Mouse (Mus musculus) liver, adult 2 months (tissue): ENCODE data around the gene Gm47995. TPM values are rescaled to one million over a fixed set of nuclear protein-coding genes. Genes with fewer than 3 reads are reported as not detected.

ENCODE experiments used
- DNase-seq: peaks from one replicate; pipeline ENCODE4 v3.0.0-alpha.2; 2011; ENCODE audit warnings: low read depth, low spot score; ENCODE audit errors: extremely low read depth
- H3K27ac ChIP-seq: fragments of 200-500 bp; replicated peaks from 2 replicates; pipeline ENCODE4 v1.5.1; 2012; ENCODE audit warnings: low read depth, mild to moderate bottlenecking, control low read depth, inconsistent platforms, low read length; ENCODE audit not compliant: insufficient read depth
- H3K27me3 ChIP-seq: fragments of 200-500 bp; 2 replicates; pipeline ENCODE4 v1.6.1; 2012; ENCODE audit warnings: mild to moderate bottlenecking, moderate library complexity, low read length, inconsistent platforms; ENCODE audit not compliant: control insufficient read depth, insufficient read depth
- H3K36me3 ChIP-seq: fragments of 200-500 bp; 2 replicates; pipeline ENCODE4 v1.6.1; 2012; ENCODE audit warnings: low read length, inconsistent platforms; ENCODE audit not compliant: control insufficient read depth, insufficient read depth
- H3K4me1 ChIP-seq: fragments of 200-500 bp; 2 replicates; pipeline ENCODE4 v1.6.1; 2011; ENCODE audit warnings: low read length; ENCODE audit not compliant: control insufficient read depth, insufficient read depth
- H3K4me3 ChIP-seq: fragments of 200-500 bp; 2 replicates; pipeline ENCODE4 v1.5.1; 2011; ENCODE audit warnings: low read depth, mild to moderate bottlenecking, control low read depth, low read length, moderate library complexity; ENCODE audit not compliant: insufficient read depth
- H3K79me2 ChIP-seq: fragments of 200-500 bp; 2 replicates; pipeline ENCODE4 v1.6.1; 2012; ENCODE audit warnings: inconsistent platforms, mild to moderate bottlenecking, low read length, moderate library complexity; ENCODE audit not compliant: control insufficient read depth, insufficient read depth
- H3K9ac ChIP-seq: fragments of 200-500 bp; 2 replicates; pipeline ENCODE4 v1.6.1; 2012; ENCODE audit warnings: low read depth, mild to moderate bottlenecking, control low read depth, inconsistent platforms, low read length
- CTCF ChIP-seq: fragments of 200-500 bp; IDR thresholded peaks from 2 replicates; pipeline ENCODE4 v1.5.1; 2011; ENCODE audit warnings: low read depth, low read length, control low read depth
- POLR2A ChIP-seq: fragments of 200-500 bp; IDR thresholded peaks from 2 replicates; pipeline ENCODE4 v1.6.1; 2011; ENCODE audit warnings: low read length, control low read depth; ENCODE audit not compliant: insufficient read depth; ENCODE audit errors: extremely low read depth
- WGBS: fragments of 180-500 bp; shearing (Covaris S2); methylation state at CpG from one replicate; pipeline ENCODE4 v1.1.7; 2018; 5-methylcytosine and 5-hydroxymethylcytosine counted together
- polyA plus RNA-seq: library from polyadenylated mRNA; depleted of rRNA; stranded (reverse); fragments of >200 nt; gene quantifications from 2 replicates; pipeline ENCODE4 v1.2.3, GENCODE M21; 2012
- total RNA-seq: library from RNA; depleted of rRNA; stranded (reverse); fragments of >200 nt; gene quantifications from 2 replicates; pipeline ENCODE4 v1.2.3, GENCODE M21; 2014

Gm47995 gene
- total and polyA plus RNA-seq, 2 experiments = not detected

DNA sequence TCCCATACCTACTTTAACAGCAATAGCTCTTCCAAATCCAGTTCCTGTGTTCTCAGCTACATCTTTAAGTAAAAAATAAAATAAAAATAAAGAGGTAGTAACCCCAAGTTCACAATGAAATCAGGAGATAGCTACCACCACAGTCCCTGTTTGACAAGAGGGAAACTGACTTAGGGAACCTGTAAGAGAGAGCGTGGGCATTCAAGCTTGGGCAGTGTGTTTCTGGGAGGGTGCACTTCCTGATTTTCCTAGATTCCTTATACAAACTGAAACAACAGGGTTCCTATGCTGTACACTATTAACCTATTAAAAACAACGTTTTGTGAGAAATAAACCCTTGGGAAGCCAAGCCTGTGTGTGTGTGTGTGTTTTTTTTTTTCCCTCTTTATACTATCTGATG lies 16.6 kb downstream of the Gm47995 start:
- Histone ChIP-seq H3K9ac (no peak overlapping the region), H3K36me3 (no peaks in the 10 kb centered on the region), H3K27ac (no peak overlapping the region), H3K79me2 (no peaks in the 10 kb centered on the region), H3K4me3 (no peak overlapping the region), H3K4me1 (peaks cover 10% of the 10 kb centered on the region; the same call in 1 of the 2 replicates), H3K27me3 (no peaks in the 10 kb centered on the region)
- 87% methylated on average over 2 of the region's 2 CpGs for WGBS
- no peak for TF ChIP-seq CTCF
- no peak for DNase-seq

DNA sequence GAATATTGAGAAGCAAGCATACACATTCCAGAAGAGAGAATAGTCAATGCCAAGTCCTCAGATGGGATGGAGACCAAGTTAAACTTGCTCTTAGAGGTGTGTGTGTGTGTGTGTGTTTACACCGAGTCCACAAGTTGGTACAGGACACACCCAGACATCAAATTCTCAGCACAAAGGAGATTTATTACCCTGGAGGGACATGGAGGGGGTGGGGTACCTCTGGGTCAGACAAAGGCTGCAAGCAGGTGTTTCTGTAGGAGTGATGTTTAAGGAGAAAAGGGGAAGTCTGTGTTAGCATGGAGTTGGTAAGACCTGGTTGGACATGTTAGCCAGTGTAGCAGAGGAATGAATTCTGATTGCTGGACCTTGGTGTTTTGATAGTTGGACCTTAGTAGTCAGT lies 17.7 kb downstream of the Gm47995 start:
- H3K4me1 ChIP-seq = peaks cover 10% of the 10 kb centered on the region; the same call in 1 of the 2 replicates
- H3K27me3 ChIP-seq = no peaks in the 10 kb centered on the region
- no peaks in the 10 kb centered on the region for H3K79me2 ChIP-seq
- TF ChIP-seq CTCF (no peak), POLR2A (no peak)
- no peak overlapping the region for H3K4me3 ChIP-seq
- 23% methylated on average over 1 of the region's 1 CpGs for WGBS
- no peak overlapping the region for H3K9ac ChIP-seq
- peak; percentile 46 for DNase-seq
- peak overlapping the region; percentile 32; the same call in 1 of the 2 replicates for H3K27ac ChIP-seq
- no peaks in the 10 kb centered on the region for H3K36me3 ChIP-seq

DNA sequence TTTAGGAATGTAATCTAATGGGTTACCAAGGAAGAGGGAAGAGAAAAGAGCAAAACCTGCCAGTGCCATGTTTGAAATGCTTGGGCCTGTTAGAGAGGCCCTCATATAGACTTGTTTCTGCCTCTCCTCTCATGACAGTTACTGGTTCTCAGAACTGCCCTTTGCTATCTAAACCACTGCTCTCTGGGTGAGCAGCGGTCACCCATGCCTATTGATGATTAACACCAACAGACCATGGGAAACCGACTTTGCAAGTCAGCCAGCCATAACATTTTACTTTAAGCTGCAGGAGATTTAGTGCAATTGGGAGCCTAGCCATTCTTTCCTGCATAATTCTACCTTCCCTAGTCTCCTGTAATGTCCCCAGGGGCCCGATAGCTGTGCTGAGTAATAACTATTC lies 18.2 kb downstream of the Gm47995 start:
- Histone ChIP-seq H3K4me1 (peaks cover 10% of the 10 kb centered on the region; the same call in 1 of the 2 replicates), H3K9ac (no peak overlapping the region), H3K36me3 (no peaks in the 10 kb centered on the region), H3K79me2 (no peaks in the 10 kb centered on the region), H3K4me3 (no peak overlapping the region), H3K27ac (peak overlapping the region; percentile 32; the same call in 1 of the 2 replicates), H3K27me3 (no peaks in the 10 kb centered on the region)
- WGBS = 26% methylated on average over 3 of the region's 3 CpGs
- DNase-seq = peak; percentile 72
- TF ChIP-seq CTCF (no peak), POLR2A (no peak)

- Histone ChIP-seq H3K4me3 (no peak overlapping the region), H3K4me1 (peaks cover 10% of the 10 kb centered on the region; the same call in 1 of the 2 replicates), H3K79me2 (no peaks in the 10 kb centered on the region), H3K36me3 (no peaks in the 10 kb centered on the region), H3K9ac (no peak overlapping the region), H3K27me3 (no peaks in the 10 kb centered on the region), H3K27ac (no peak overlapping the region)
- 95% methylated on average over 5 of the region's 5 CpGs for WGBS
- DNase-seq = no peak
- TF ChIP-seq POLR2A (no peak), CTCF (no peak)
These were observed 20.8 kb downstream of the Gm47995 start for GRCm38 (mm10) chr1:151219045-151219444.

DNA sequence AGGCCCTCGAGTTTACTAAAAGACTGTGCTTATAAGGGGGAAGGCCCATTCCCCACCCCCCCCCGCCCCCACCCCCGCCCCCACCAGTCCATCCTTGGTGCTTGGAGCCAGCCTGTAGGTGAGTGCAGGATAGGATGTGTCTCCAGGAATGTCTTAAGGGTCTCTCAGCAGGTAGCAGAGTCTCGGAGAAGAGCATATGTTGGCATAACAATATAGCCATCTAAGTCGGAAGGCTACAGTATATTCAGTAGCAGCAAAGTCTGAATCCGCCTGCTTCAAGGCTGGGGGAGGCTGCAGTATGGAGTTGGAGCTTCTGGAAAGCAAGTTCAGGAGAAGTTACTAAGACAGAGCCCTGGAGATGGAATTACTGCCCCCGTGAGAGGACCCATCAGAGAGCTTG lies 21.9 kb downstream of the Gm47995 start:
- no peaks in the 10 kb centered on the region for H3K27me3 ChIP-seq
- no peak overlapping the region for H3K9ac ChIP-seq
- WGBS = 92% methylated on average over 7 of the region's 7 CpGs
- no peak for DNase-seq
- no peak overlapping the region for H3K27ac ChIP-seq
- no peaks in the 10 kb centered on the region for H3K79me2 ChIP-seq
- H3K4me3 ChIP-seq = no peak overlapping the region
- peaks cover 10% of the 10 kb centered on the region; the same call in 1 of the 2 replicates for H3K4me1 ChIP-seq
- H3K36me3 ChIP-seq = no peaks in the 10 kb centered on the region
- TF ChIP-seq CTCF (no peak), POLR2A (no peak)

DNA sequence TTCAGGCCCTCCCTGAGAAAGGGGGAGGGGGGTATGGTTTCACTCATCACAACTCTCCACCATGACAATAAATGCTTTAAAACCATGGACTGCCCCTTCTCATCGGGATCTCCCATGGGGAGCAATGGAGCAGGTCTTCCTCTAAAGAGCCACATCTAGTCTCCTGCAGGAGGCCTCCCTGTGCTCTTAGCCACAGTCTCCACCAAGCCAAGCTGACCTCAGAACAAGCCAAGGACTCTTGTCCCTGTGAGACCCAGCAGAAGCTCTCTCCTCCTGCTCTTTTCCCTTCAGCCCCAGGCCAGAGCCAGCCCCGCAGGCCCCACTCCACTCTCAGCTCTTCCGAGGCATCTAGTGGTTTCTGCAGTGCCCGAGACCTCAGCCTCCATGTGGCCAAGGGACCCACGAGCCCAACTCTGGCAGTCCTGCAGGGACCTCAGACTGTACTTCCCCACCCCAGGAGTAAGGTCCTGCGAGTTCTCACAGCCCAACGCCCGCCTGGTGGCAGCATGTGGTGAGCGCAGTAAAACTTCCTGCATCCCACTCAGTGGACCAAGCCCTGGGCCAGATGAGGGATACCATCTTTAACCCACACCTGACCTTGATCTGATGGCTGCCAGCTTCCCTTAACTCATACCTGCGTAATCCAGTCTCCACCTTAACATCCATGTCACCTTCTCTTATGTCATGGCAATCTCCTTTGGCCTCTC lies 24.5 kb downstream of the Gm47995 start:
- TF ChIP-seq CTCF (no peak), POLR2A (no peak)
- Histone ChIP-seq H3K9ac (no peak overlapping the region), H3K4me3 (no peak overlapping the region), H3K79me2 (no peaks in the 10 kb centered on the region), H3K27ac (no peak overlapping the region), H3K36me3 (no peaks in the 10 kb centered on the region), H3K27me3 (no peaks in the 10 kb centered on the region), H3K4me1 (peaks cover 2% of the 10 kb centered on the region; the same call in 1 of the 2 replicates)
- DNase-seq = no peak
- WGBS = 95% methylated on average over 10 of the region's 10 CpGs
